Mouse (Mus musculus): Measurements from ENCODE around the gene Hs6st3.

Gene Hs6st3

DNA sequence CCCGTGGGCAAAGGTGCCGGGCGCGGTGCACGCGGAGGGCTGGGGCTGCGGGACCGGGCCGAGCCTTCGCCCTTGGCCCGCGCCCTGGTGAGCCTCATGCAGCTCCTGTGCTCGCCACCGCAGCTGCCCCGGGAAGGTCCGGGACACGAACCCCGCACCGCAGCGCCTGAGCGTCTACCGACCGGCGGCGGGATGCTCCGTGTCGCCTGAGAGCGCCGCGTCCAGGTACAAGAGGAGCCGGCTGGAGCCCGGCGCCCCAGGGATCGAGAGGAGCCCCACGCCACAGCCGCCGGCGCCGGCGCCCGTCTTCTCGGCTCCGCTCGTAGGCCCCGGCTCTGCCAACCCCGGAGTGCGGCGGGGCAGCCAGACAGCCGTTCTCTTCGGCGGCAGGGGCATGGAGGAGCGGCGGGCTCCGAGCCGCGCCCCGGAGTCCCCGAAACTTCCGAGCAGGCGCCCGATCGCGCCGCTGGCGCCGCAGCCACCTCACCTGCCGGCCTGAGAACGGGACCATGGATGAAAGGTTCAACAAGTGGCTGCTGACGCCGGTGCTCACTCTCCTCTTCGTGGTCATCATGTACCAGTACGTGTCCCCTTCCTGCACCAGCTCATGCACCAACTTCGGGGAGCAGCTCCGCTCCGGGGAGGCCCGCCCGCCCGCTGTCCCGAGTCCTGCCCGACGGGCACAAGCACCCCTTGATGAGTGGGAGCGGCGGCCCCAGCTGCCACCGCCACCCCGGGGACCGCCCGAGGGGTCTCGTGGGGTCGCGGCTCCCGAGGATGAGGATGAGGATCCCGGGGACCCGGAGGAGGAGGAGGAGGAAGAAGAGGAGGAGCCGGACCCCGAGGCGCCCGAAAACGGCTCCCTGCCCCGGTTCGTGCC, at the start of gene Hs6st3:
Gene Hs6st3, plus strand, starts transcription at position 436 of the 880 bp plus-strand sequence.
- peak; percentile 41 for DNase-seq

GRCm38 (mm10) chr14:119098851-119099569, 39.1 kb upstream of the Hs6st3 start, which contains the start of gene Uggt2:
Gene Uggt2, minus strand, starts transcription at chr14:119099430.
- peak; percentile 24 for DNase-seq

GRCm38 (mm10) chr14:119099570-119099891, 38.6 kb upstream of the Hs6st3 start:
- no peak for DNase-seq

DNA sequence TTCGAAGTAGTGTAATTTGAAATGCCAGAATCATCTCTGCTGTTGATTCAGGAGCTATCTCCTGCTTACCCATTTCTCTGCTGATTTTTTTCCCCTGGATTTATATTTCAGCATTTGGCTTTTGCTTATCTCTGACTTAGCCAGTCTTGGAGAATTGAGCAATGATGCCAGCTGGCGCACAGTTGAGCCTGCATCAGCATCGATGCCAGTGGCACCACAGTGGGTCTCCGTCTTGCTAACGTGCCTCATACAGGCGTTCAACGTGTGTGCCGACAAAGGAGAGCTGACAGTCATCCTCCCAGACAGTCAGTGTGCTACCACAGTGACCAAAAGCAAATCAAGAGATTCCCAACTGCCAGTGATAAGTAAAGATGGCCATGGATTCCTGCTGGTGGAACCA, 30.6 kb upstream of the Hs6st3 start:
- DNase-seq: no peak

GRCm38 (mm10) chr14:119108776-119109301, 29.3 kb upstream of the Hs6st3 start:
- DNase-seq: no peak

- DNase-seq: no peak
Observed at GRCm38 (mm10) chr14:119109776-119110218, 28.3 kb upstream of the Hs6st3 start.

- DNase-seq: no peak
Observed at GRCm38 (mm10) chr14:119112558-119112957, 25.6 kb upstream of the Hs6st3 start.

DNA sequence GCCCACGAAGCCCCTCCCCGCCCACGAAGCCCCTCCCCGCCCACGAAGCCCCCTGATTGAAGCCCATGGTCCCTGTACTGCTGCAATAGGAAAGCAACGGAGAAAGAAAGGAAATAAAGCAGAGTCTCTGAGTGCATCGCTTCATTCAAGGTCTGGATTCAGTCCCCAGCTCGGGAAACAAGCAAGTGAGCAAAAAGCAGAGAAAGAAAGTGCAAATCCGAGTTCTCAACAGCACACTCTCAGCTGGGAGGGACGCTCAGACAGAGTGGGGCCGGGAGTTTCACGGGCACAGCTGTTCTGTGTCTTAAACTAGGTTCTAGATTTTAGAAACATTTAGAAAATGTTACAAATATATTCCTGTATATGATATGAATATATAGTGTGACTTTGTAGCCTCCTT, 14.6 kb upstream of the Hs6st3 start:
- no peak for DNase-seq

DNA sequence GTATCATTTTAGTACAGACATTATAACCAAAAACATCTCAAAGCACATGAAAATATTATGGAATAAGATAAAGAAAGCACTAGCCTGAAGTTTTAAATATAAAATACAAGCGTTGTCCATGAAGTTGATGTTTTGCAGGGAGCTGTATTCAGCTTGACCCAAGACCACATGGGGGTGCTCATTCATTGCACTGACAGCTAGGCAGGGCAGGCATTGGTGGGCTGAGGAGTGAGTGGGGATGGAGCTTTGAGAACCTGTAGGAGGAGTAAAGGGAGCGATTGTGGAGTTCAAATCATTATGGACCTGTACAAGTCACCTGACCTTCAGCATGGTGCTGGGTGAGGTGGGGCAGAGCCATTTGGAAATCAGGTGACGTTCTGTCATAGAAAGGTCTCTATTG, 14.1 kb upstream of the Hs6st3 start:
- no peak for DNase-seq

GRCm38 (mm10) chr14:119125840-119126239, 12.3 kb upstream of the Hs6st3 start:
- no peak for DNase-seq

DNA sequence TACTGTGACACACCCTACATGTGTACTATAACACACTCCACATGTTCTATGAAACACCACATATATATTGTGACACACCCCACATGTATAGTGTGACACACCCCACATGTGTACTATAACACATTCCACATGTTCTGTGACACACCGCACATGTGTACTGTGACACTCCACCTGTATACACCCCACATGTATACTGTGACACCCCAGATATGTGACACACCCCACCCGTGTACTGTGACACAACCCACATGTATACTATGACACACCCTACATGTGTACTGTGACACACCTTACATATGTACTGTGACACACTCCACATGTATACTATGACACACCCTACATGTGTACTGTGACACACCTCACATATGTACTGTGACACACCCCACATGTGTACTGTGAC, 10.8 kb upstream of the Hs6st3 start:
- no peak for DNase-seq

GRCm38 (mm10) chr14:119137512-119137905, 632 bp upstream of the Hs6st3 start:
- peak; percentile 56 for DNase-seq

GRCm38 (mm10) chr14:119138786-119139100, 602 bp downstream of the Hs6st3 start:
- DNase-seq: no peak

- no peak for DNase-seq
Observed at GRCm38 (mm10) chr14:119139381-119139950, 1.3 kb downstream of the Hs6st3 start.

- no peak for DNase-seq
Observed at GRCm38 (mm10) chr14:119153088-119153487, 14.9 kb downstream of the Hs6st3 start.

DNA sequence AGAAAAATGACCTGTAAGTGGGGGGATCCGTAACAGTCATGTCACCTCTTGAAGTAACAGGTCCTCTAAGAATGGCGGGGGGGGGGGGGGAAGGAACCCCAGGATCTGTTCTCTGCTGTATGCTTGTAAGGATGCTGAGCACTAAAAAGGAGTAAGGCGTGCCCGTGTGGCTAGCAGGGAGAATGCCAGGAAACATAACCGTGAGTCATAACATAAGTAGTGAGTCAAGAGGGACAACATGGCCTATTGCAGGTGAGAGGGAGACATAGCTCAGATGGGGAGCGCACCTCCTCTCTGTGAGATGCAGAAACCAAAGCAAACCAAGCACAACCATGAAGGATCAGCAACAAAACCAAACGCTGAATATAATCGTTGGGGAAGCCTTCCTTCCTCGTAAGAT, 55.8 kb downstream of the Hs6st3 start:
- DNase-seq: no peak

DNA sequence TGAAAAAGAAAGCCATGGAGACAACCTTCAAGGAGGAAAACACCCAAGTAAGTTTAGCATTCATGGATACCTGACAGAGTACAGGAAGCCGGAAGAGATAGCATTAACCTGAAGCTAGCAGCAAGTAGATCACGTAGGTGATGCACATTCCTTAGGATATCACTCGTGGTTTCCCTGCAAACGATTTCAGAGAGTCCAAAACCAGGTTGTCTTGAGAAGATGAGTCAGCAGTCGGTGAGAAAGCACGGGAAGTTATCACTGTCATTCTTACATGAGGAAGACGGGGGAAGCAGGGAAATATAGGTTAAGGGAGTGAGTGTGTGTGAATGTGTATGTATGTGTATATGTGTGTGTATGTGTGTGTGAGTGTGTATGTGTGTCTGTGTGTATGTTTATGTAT, 65.4 kb downstream of the Hs6st3 start:
- no peak for DNase-seq

DNA sequence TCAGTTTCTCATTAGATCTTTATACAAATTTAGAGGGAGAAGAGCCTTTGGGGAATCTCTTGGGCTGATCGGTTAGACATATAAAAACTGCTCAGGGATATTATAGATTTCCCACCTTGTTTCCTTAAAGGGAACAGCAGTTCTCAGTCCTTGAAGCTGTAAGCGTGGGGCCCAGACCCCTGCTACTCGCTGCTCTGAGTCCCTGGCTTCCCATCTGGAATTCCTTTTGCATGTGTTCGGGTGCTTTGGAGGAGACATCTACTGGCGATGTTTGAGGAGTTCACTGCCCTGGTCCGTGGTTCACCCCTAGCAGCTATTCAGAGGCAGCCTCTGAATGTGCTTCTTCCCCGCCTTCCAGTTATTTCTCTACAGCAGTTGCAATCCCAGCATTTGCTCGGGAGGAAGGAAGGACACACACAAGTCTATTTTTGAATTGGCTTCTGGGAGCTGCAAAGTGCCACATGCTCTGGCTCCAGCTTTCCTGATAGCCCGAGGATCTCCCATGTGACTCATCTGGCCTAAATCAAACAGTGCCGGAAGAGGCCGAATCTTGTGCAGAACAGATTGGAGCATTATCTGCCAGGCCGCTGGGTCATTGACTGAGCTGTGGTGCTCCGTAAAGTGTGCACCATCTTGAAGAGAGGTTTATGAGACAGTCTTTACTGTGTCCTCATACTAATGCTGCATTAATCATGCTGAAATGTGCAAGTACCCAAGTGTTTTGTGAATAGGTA, 77.6 kb downstream of the Hs6st3 start:
- no peak for DNase-seq

DNA sequence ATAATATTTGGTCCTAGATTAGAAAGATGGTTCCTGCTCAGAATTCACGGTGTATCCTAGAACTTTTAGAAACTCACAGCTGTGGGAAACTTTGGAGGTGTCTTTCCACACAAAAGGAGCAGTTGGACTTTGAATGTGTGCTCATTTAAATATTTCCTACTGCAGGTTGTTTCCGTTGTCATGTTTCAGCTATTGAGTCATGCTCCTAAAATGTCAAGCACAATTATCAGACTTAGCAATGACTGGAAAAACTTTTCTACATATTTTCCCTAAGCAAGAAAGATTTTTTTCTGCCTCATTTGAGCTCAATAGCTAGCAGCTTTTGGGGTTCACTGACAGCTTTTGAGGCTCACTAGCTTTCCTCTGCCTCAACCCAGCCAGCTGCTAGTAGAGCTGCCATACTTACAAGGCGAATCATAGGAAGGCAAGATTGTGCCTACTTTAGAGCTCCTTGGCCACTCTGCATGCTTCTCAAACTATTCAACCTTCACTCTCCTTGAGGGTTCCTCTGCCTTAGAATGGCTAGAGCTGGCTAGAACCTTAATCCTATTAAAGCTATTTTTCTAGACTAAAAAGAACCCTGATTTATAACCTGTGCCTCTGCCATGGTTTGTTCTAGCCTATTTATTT, 89.7 kb downstream of the Hs6st3 start:
- DNase-seq: no peak

DNA sequence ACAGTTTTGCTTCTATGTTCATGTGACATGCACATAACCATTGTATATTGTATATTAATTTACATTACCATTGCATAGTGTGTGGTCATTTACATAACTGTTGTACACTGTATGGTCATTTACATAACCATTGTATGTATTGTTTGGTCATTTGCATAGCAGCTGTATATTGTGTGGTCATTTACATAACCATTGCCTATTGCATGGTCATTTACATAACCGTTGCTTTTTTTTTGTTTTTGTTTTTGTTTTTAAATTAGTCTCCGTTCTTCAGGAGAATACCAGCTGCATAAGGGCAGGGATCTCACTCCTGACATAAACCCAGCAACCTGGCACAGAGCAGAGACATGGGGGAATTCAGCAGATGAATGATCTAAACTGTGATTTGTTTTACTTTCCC, 95.5 kb downstream of the Hs6st3 start:
- no peak for DNase-seq

DNA sequence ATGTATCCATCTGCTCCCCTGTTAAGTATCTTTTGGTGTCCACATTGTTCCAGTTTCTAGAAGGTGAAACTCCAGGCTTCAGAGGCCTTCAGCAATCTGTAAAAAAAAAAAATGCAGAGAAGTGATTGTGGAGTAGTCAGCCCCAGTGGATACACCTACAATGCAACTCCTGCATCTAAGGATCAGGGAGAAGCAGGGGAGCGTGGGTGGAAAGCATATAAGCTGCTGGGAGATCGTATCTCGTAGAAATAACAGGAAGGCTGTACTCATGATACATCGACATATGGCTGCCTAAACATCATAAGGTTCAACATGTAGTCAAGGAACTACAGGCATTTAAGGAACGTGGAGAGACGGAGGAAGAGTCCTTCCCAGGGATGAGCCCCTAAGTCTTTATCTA, 109.0 kb downstream of the Hs6st3 start:
- no peak for DNase-seq

- no peak for DNase-seq
Observed at GRCm38 (mm10) chr14:119248001-119248607, 110.0 kb downstream of the Hs6st3 start.

Data from thymus, postnatal 4 days (tissue).